Mouse (Mus musculus) urinary bladder, postnatal 10 days (tissue): ENCODE results near the gene Smchd1.
"Not testable (repeated sequence)": the region's sequence is repeated elsewhere in the genome, so short reads cannot be mapped to it uniquely, and the experiment has no call there.

Experiments
- DNase-seq: peaks from one replicate; pipeline ENCODE4 v3.0.0; 2022; ENCODE audit warnings: low spot score

Gene Smchd1

DNA sequence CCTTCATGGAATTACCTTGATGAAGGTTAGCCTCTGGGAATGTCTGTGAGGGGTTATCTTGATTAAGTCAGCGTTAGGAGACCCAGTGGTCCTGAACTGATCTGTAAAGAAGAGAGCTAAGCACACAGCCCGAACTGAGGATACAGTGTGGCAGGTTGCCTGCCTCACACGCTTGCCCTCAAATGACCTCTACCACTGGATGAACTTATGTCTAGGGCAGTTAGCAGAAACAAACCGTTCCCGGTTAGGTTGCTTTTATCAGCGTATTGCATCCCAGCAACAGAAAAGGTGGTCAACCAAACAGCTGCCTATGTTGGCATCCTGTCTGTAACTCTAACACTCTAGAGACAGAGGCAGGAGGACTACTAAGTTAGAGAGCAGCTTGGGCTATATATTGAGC, 30.0 kb downstream of the Smchd1 start:
- DNase-seq = no peak

GRCm38 (mm10) chr17:71444718-71445117, 30.4 kb downstream of the Smchd1 start:
- no peak for DNase-seq

GRCm38 (mm10) chr17:71444126-71444525, 31.0 kb downstream of the Smchd1 start:
- no peak for DNase-seq

DNA sequence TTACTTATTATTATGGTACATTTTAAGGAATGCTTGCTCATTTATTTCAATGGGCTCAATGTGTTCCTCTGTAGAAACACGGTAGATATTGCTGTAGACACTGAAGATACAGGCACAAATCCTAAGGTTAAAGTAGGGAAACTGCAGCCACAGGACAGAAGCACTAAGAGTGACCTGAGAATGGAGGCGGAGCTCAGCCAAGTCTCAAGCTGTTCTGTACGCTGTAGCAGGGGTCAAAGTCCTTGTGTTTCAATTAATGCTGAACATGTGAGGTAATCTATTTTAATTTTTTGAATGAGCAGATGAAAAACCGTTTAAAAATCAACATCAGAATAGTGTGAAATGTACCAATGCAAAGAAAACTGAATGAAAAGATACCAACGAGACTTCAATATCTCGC, 31.9 kb downstream of the Smchd1 start:
- no peak for DNase-seq

DNA sequence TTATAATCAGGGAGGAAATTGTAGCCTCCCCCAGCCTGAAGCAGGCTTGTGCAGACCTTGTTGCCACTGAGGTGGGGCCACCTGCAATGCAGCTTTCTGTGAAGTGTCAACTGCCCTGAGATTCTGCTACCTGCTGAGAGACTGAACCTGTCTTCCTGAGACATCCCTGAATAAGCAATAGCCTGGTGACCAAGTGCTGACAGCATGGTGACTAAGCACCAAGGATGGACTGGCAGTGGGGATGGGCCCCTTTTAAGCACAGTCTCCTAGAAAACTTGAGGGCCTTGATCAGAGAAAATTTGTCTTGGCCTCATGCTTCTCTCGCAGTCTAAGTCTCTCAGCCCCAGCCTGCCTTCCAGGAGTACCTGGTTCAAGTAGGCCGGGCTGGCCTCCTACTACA, 52.6 kb downstream of the Smchd1 start:
- DNase-seq = not testable (repeated sequence)

GRCm38 (mm10) chr17:71419448-71419847, 55.7 kb downstream of the Smchd1 start:
- not testable (repeated sequence) for DNase-seq

DNA sequence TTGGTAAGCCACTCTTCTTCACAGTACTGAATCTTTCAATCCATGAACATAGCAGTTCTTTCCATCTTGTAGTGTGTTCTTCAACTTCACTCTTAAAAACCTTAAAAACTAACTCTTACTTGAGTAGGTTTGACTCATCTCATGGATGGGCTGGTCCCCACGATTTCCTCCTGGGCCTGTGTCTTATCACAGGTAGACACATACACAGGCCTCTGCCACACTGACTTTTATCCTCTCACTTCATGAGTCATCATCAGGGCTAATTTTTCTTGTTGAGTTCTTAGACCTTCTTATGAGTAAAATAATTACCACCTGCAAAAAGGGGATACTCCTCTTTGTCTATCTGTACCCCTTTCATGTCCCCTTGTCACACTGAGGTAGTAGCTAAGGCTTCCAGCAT, 58.1 kb downstream of the Smchd1 start:
- DNase-seq = no peak

DNA sequence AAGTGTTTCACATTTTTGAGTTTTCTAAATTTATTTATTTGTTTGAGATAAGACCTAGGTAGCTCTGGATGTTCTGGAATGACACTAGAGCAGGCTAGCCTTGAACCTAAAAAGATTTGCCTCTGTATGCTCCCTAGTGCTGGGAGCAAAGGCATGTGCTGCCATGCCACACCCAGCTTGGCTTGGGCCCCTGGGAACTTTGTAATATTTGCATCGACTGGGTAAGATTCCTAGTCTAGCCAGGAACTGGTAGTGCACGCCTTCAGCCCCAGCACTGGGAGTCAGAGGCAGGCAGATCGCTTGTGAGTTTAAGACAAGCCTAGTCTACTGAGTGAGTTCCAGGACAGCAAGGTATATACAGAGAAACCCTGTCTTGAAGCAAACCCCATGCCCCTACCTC, 87.7 kb downstream of the Smchd1 start:
- no peak for DNase-seq

GRCm38 (mm10) chr17:71380346-71380745, 94.8 kb downstream of the Smchd1 start:
- DNase-seq = no peak

GRCm38 (mm10) chr17:71377901-71378300, 97.2 kb downstream of the Smchd1 start:
- DNase-seq = no peak

- no peak for DNase-seq
These were observed 119.6 kb downstream of the Smchd1 start for GRCm38 (mm10) chr17:71355526-71355925.

- no peak for DNase-seq
These were observed 120.9 kb downstream of the Smchd1 start for GRCm38 (mm10) chr17:71354205-71354604.

DNA sequence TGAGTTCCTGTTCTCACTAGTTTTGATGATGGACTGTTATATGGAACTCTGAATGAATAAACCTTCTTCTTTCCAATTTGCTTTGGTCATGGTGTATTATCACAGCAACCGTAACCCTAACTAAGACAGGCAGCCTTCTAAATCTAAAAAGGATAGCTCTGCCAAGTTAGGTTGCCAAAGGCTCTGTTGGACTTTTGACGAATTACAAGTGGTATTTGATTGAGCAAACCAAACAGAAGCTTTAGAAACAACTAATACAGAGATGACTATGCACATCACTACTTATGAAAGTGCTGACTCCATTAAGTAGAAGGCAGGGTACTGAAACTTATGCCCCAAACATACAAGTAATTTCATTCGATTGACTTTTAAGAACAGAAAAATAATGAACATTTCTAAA, 127.0 kb downstream of the Smchd1 start:
- DNase-seq = no peak

GRCm38 (mm10) chr17:71342006-71342405, 133.1 kb downstream of the Smchd1 start:
- DNase-seq = no peak

DNA sequence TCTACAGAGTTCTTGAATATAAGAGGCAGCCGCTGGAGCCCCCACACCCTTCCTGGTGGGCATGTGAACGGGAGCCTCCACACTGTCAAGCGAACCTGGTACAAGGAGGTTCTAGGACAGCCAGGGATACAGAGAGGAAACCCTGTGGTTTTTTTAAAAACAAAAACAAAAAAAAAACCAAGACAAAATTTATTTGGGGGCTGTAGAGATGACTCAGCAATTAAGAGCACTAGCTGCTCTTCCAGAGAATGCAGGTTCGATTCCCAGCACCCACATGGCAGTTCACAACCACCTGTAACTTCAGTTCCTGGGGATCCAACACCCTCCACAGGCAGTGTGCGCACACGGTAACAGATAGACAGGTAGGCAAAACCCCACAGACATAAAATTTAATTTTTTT, 136.5 kb downstream of the Smchd1 start:
- DNase-seq = no peak

DNA sequence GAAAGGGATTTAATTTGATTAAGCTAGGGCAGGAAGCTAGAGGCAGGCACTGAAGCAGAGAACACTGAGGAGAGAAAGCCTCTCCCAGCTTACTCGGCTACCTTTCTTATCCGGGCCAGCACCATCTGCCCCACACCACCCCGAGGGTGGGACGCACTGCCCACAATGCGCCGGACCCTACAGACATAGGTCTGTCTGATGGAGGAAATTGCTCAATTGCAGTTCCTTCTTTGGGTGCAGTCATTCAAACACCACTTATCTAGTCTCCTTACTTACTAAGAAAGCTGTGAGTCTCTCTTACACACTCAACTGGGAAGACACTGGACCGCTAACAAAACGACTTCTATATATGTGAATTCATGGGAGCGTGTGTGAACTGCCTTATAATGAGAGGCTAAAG, 137.6 kb downstream of the Smchd1 start:
- no peak for DNase-seq

GRCm38 (mm10) chr17:71336421-71336820, 138.7 kb downstream of the Smchd1 start:
- no peak for DNase-seq

- DNase-seq = no peak
These were observed 142.8 kb downstream of the Smchd1 start for GRCm38 (mm10) chr17:71332298-71332697.

DNA sequence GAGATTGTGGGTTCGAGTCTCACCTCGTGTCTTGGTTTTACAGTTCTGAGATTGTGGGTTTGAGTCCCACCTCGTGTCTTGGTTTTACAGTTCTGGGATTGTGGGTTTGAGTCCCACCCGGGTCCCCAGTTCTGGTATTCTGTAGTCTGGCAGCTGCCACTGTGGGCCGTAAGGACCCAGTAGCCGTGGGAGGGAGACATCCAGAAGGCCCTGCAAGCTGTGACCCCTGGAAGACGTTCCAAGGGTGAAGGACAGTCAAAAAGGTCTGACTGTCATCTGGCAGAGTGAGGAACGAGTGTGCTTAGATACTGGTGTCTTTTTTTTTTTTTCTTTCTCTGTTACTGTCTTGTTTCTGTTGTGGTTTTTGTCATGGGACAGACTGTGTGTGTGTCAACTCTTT, 154.4 kb downstream of the Smchd1 start:
- DNase-seq = not testable (repeated sequence)

DNA sequence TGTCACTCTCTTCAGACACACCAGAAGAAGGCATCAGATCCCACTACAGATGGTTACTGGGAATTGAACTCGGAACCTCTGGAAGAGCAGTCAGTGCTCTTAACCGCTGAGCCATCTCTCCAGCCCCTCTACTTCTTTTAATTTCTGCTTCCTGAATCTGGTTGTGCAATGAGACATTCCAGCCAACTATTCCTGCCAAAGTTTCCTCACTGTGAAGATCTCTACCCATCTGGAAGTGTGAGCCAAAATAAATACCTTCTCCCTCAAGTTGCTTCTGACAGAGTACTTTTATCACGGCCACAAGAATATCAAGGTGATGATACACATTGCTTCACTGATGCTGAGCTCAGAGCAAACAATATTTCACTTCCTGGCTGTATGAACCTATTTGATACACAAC, 155.8 kb downstream of the Smchd1 start:
- DNase-seq = no peak

GRCm38 (mm10) chr17:71317571-71317970, 157.6 kb downstream of the Smchd1 start:
- no peak for DNase-seq

DNA sequence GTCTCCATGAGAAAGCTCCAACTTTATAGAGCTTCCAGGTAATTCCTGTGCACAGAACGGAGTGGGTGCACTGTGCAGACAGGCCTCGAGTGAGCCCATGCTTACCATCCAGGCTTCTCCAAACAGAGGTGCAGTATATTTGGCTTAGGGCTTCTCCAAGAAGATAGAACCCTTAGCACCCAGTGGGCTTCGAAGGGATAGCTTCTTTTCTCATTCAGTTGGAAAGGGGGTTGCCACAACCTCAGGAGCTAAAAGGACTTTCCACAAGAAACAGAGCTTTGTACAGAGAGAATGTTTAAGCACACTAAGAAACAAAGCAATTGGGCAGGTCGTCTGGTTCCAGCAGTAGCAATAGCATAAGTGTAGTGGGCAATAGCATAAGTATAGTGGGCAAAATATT, 160.8 kb downstream of the Smchd1 start:
- no peak for DNase-seq

DNA sequence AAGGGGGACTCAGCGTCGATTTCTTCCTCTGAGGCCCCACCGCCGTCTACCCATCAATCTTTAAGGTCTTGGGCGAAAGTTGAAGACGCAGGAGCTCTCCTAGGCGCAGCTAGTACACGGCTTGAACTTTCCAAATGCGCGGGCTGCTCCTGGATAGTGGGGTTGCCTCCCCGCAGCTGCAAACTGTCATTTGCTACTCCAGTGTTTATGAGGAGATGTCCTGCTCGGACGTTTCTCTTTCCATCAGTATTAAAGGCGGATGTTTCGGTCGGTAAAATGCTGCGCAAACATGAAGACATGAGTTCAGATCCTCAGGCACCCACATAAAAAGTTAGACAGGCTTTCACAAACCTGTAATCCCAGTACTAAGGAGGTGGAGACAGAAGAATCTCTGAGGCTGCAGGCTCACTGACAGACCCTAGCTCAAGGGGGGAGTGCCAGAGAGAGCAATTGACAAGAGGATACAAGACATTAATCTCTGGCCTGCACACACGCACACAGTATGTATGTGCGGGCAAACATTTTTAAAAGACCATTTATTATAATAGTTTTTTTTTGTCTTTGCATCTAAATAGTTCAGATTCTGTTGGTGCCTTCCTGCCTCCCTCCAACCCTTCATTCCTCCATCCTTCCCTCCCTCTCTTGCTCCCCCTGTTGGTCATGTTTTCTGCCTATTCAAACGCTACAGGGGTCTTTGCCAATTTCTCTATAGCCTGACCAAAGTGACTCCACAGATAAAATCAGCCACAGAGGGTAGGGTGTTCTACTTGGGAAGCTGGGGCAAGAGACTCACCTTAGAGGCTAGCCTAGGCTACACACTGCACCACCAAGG, 163.6 kb downstream of the Smchd1 start, which contains the start of gene Emilin2:
Gene Emilin2, minus strand, starts transcription at position 639 of the 832 bp plus-strand sequence.
- no peak for DNase-seq
